Mouse (Mus musculus) ES-E14 (cell line): Measurements from ENCODE around the gene Mark1.

Source experiments
- CHD2 ChIP-seq: IDR thresholded peaks from 2 replicates; pipeline ENCODE4 v1.6.1; 2014; ENCODE audit warnings: mild to moderate bottlenecking, low read depth, low read length, inconsistent platforms
- HCFC1 ChIP-seq: IDR thresholded peaks from 2 replicates; pipeline ENCODE4 v1.6.1; 2012; ENCODE audit warnings: low read length, inconsistent platforms, borderline replicate concordance; ENCODE audit not compliant: insufficient read depth
- MAFK ChIP-seq: IDR thresholded peaks from 2 replicates; pipeline ENCODE4 v1.6.1; 2014; ENCODE audit warnings: mild to moderate bottlenecking, low read depth, low read length, inconsistent platforms; ENCODE audit not compliant: insufficient read depth
- ZC3H11A ChIP-seq: IDR thresholded peaks from 2 replicates; pipeline ENCODE4 v1.6.1; 2012; ENCODE audit warnings: low read depth, mild to moderate bottlenecking, inconsistent platforms, low read length, borderline replicate concordance
- ZNF384 ChIP-seq: IDR thresholded peaks from 2 replicates; pipeline ENCODE4 v1.6.1; 2012; ENCODE audit warnings: low read depth, low read length, inconsistent platforms

DNA sequence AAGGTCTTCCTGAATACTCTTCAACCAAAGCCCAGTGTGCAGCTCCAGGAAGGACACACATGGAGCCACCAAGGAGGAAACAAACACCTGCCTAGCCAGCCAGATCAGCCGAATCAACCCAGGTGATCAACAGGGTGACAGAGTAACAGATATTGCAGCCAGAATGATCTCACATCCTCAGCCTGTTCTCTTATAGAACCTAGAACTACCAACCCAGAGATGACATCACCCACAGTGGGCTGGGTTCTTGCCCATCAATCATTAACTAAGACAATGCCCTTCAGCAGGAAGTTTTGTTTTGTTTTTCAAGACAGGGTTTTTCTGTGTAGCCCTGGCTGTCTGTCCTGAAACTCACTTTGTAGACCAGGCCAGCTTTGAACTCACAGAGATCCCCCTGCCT lies 141.1 kb downstream of the Mark1 start:
- TF ChIP-seq ZC3H11A (no peak), MAFK (no peak), CHD2 (no peak), HCFC1 (no peak), ZNF384 (no peak)
